Mouse (Mus musculus) myocyte (in vitro differentiated cells): ENCODE measurements around the gene Smim6. TPM values are rescaled to one million over a fixed set of nuclear protein-coding genes. Genes with fewer than 3 reads are reported as not detected.

Source experiments
- H3K27me3 ChIP-seq: one replicate; pipeline ENCODE4 v1.6.1; 2011; ENCODE audit not compliant: control insufficient read depth, insufficient read depth, insufficient read length
- H3K36me3 ChIP-seq: one replicate; pipeline ENCODE4 v1.6.1; 2011; ENCODE audit not compliant: control insufficient read depth, insufficient read depth
- H3K4me2 ChIP-seq: one replicate; pipeline ENCODE4 v1.6.1; 2011; ENCODE audit warnings: low read depth, control low read depth
- H3K4me3 ChIP-seq: one replicate; pipeline ENCODE4 v1.5.1; 2011; ENCODE audit warnings: mild to moderate bottlenecking, control low read depth, moderate library complexity
- H3K79me2 ChIP-seq: one replicate; pipeline ENCODE4 v1.6.1; 2011; ENCODE audit not compliant: control insufficient read depth, insufficient read depth
- H3ac ChIP-seq: one replicate; pipeline ENCODE4 v1.6.1; 2011; ENCODE audit not compliant: control insufficient read depth, insufficient read length
- CEBPB ChIP-seq: IDR thresholded peaks from 2 replicates; pipeline ENCODE4 v1.6.1; 2011; ENCODE audit warnings: mild to moderate bottlenecking, moderate library complexity; ENCODE audit not compliant: poor library complexity, insufficient read depth, severe bottlenecking
- E2F4 ChIP-seq: IDR thresholded peaks from one replicate; pipeline ENCODE4 v1.6.1; 2011; ENCODE audit warnings: mild to moderate bottlenecking, control low read depth, moderate library complexity; ENCODE audit not compliant: insufficient read depth
- MAX ChIP-seq: IDR thresholded peaks from one replicate; pipeline ENCODE4 v1.6.1; 2011; ENCODE audit warnings: low read depth, mild to moderate bottlenecking, control low read depth
- MYOD1 ChIP-seq, 3 experiments: IDR thresholded peaks; one replicate each; pipeline ENCODE4 v1.6.1; 2011; ENCODE audit warnings: control low read depth in 2 of 3, low read depth in 2 of 3, mild to moderate bottlenecking in 2 of 3, moderate library complexity in 1 of 3; ENCODE audit not compliant: insufficient read length in 2 of 3, control insufficient read depth in 1 of 3
- MYOG ChIP-seq, 3 experiments: IDR thresholded peaks; one replicate each; pipeline ENCODE4 v1.6.1; 2011; ENCODE audit warnings: control low read depth in 2 of 3, low read depth in 2 of 3, mild to moderate bottlenecking in 2 of 3; ENCODE audit not compliant: insufficient read length in 2 of 3, control insufficient read depth in 1 of 3, insufficient read depth in 1 of 3
- POLR2A ChIP-seq: IDR thresholded peaks from one replicate; pipeline ENCODE4 v1.6.1; 2011; ENCODE audit warnings: low read depth, mild to moderate bottlenecking, control low read depth, moderate library complexity; ENCODE audit not compliant: insufficient read length
- POLR2AphosphoS2 ChIP-seq: IDR thresholded peaks from one replicate; pipeline ENCODE4 v1.6.1; 2011; ENCODE audit warnings: low read depth, control low read depth; ENCODE audit not compliant: insufficient read length
- REST ChIP-seq: IDR thresholded peaks from one replicate; pipeline ENCODE4 v1.6.1; 2011; ENCODE audit warnings: mild to moderate bottlenecking, control low read depth, moderate library complexity; ENCODE audit not compliant: insufficient read depth, insufficient read length
- SRF ChIP-seq: IDR thresholded peaks from one replicate; pipeline ENCODE4 v1.6.1; 2011; ENCODE audit warnings: low read depth; ENCODE audit not compliant: control insufficient read depth, insufficient read length
- TCF12 ChIP-seq: IDR thresholded peaks from one replicate; pipeline ENCODE4 v1.6.1; 2011; ENCODE audit warnings: mild to moderate bottlenecking, control low read depth; ENCODE audit not compliant: poor library complexity, insufficient read depth, severe bottlenecking
- TCF3 ChIP-seq: IDR thresholded peaks from one replicate; pipeline ENCODE4 v1.6.1; 2011; ENCODE audit warnings: low read depth, control low read depth; ENCODE audit not compliant: insufficient read length
- USF1 ChIP-seq: IDR thresholded peaks from one replicate; pipeline ENCODE4 v1.6.1; 2011; ENCODE audit warnings: low read depth, mild to moderate bottlenecking, control low read depth, moderate library complexity
- polyA plus RNA-seq: library from polyadenylated mRNA; unstranded; fragments of >200 nt; fragmentation: generic; extraction: Trizol; gene quantifications from one replicate; pipeline ENCODE4 v1.2.1, GENCODE M21; 2012; ENCODE audit warnings: missing spikeins

The Smim6 gene
- polyA plus RNA-seq, 1 experiment, result 7.8 TPM

DNA sequence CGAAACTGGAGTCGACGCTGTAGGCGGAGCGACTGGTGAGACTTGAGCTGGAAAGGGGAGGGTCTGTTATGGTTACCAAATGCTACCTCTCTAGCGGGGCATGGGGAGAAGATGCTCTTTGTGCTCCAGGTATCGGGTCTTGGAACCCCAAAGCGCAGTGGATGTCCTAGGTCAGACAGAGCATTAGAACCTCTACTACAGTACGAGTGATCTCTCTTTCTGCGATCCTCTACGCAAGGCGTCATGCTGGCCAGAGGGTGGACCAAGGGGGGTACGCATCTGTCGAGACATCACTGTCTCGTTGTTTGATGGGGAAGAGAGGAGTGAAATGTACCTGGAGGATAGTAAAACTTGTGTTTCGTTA lies 21.9 kb downstream of the Smim6 start:
- peak overlapping the region; percentile 85 for H3K4me2 ChIP-seq
- H3K27me3 ChIP-seq, result no peaks in the 10 kb centered on the region
- H3K36me3 ChIP-seq, result peaks cover 23% of the 10 kb centered on the region
- H3ac ChIP-seq, result peak overlapping the region; percentile 8
- TF ChIP-seq TCF12 (no peak), SRF (no peak), MYOG (IDR thresholded peaks at IDR 0.05; ENCODE audit: control insufficient read depth in 1 of 3, insufficient read depth in 1 of 3, insufficient read length in 2 of 3, low read depth in 2 of 3) (no peak)
- H3K4me3 ChIP-seq, result peak overlapping the region; percentile 79
- H3K79me2 ChIP-seq, result peaks cover 48% of the 10 kb centered on the region

DNA sequence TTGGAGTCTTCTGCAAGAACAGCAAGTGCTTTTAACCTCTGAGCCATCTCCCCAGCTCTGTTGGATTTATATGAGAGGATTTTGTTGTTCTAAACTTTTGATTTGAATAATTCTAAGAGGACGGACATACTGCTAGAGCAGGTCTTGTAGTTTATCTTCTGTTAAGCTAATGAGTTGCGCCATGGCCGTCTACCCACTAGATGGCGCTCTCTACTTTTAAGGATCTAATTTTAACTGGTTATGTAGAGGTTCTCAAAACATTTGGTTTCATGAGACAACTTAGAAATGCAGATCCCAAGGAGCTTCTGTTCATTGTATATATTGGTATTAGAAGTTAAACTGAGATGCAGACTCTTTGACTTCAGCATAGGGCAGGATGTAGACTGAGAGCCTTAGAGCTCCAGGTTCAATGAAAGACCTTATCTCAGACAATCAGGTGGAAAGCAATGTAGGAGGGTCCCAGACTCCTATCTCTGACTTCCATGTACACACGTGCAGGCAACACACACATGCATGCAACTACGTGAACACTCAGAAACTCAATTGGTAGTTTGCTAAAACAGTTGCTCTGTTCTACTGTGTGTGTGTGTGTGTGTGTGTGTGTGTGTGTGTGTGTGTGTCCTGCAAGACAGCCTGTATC lies 28.0 kb downstream of the Smim6 start:
- no peaks in the 10 kb centered on the region for H3K27me3 ChIP-seq
- TF ChIP-seq E2F4 (no peak), TCF3 (no peak)

DNA sequence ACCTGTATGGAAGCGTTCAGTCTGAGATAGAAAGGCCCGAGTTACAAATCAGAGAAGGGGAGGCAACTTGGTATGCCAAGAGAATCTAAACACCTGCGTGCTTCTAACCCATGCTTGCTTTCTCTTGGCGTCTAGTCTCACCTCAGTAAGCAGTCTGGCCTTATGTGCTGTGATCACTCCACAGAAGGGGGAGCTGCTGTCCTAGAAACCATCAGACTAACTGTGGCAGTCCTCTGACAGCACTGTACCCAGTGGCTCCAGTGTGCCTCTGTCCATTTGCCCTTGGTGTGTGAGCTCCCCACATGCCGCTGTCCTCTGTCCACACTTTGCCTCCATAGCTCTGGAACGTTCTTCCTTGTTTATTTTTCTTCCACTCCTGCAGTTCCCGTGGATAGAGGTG lies 30.2 kb downstream of the Smim6 start:
- no peak for TF ChIP-seq MAX
- no peak for TF ChIP-seq TCF12
- TF ChIP-seq POLR2A, result no peak
- TF ChIP-seq MYOD1 (IDR thresholded peaks at IDR 0.05; ENCODE audit: control insufficient read depth in 1 of 3, insufficient read length in 2 of 3, low read depth in 2 of 3), result no peak
- no peak for TF ChIP-seq E2F4
- no peak for TF ChIP-seq SRF
- no peak for TF ChIP-seq MYOG (IDR thresholded peaks at IDR 0.05; ENCODE audit: control insufficient read depth in 1 of 3, insufficient read depth in 1 of 3, insufficient read length in 2 of 3, low read depth in 2 of 3)
- no peak for TF ChIP-seq REST
- no peak for TF ChIP-seq POLR2AphosphoS2
- Histone ChIP-seq H3K4me3 (no peak overlapping the region), H3K79me2 (peaks cover 3% of the 10 kb centered on the region), H3ac (no peak overlapping the region), H3K27me3 (no peaks in the 10 kb centered on the region), H3K4me2 (no peak overlapping the region), H3K36me3 (peaks cover 28% of the 10 kb centered on the region)

More for the DNA sequence above, 28.0 kb downstream of the Smim6 start:
- H3K4me3 ChIP-seq, result no peak overlapping the region
- peaks cover 24% of the 10 kb centered on the region for H3K79me2 ChIP-seq
- H3K4me2 ChIP-seq, result no peak overlapping the region
- H3ac ChIP-seq, result no peak overlapping the region
- H3K36me3 ChIP-seq, result peaks cover 36% of the 10 kb centered on the region

DNA sequence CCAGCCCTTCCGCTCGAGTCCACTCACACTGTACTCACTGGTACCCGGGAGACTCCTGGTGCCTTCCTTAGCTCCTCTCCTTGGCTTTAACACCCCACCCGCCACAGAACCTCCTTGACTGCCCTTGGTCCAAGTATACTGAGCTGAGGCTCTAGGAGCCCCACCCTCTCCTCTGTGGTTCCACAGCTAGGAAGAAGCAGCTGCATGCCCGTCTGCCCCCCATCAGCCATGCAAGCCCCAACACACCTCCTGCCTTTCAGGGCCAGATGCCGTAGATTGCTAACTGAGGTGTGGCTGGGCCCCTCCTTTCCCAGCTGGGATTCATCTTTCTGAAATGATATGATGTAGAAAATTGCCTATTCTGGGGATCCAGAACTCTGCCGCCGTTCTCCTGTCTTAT lies 33.4 kb downstream of the Smim6 start:
- Histone ChIP-seq H3K4me3 (no peak overlapping the region), H3ac (no peak overlapping the region), H3K27me3 (no peaks in the 10 kb centered on the region), H3K36me3 (peaks cover 4% of the 10 kb centered on the region), H3K4me2 (no peak overlapping the region), H3K79me2 (peaks cover 3% of the 10 kb centered on the region)
- TF ChIP-seq MAX (no peak), SRF (no peak), TCF12 (peak; percentile 75), TCF3 (peak; percentile 30), MYOG (IDR thresholded peaks at IDR 0.05; ENCODE audit: control insufficient read depth in 1 of 3, insufficient read depth in 1 of 3, insufficient read length in 2 of 3, low read depth in 2 of 3) (peak; percentile 56 to 98 (median 74)), MYOD1 (IDR thresholded peaks at IDR 0.05; ENCODE audit: control insufficient read depth in 1 of 3, insufficient read length in 2 of 3, low read depth in 2 of 3) (peak in 2 of 3 experiments; percentile 74 to 89)

DNA sequence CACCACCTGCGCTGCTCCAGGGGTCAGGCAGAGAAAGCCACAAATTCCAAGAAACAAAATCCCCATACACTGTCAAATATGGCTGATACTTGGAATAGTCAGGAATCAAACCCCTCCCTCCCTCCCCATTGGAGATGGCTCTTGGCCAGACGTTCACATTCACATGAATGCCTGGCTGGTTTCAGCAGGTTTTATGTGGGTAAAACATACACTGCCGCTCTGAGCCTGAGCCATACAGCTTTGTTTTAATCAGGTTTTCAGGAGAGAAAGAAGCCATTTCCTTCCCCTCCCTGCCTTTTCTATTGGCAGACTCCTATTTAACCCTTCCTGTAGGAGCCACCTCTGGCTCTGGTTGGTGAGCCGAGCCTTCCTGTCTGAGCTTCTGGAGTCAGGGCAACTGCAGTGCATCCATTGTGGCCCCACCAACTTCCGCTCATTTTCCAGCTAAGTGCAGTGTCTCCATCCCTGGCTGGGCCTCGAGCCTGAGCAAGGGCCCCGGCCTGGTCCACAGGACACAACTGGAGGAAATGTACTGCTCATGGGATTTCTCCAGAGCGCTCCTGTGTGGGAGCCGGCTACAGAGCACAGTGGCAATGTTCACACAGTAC lies 34.5 kb downstream of the Smim6 start:
- peaks cover 4% of the 10 kb centered on the region for H3K36me3 ChIP-seq
- H3K4me3 ChIP-seq, result no peak overlapping the region
- no peak for TF ChIP-seq MYOD1 (IDR thresholded peaks at IDR 0.05; ENCODE audit: control insufficient read depth in 1 of 3, insufficient read length in 2 of 3, low read depth in 2 of 3)
- TF ChIP-seq USF1, result no peak
- TF ChIP-seq MAX, result no peak
- no peak for TF ChIP-seq CEBPB
- TF ChIP-seq E2F4, result no peak
- no peak for TF ChIP-seq MYOG (IDR thresholded peaks at IDR 0.05; ENCODE audit: control insufficient read depth in 1 of 3, insufficient read depth in 1 of 3, insufficient read length in 2 of 3, low read depth in 2 of 3)
- no peak for TF ChIP-seq POLR2AphosphoS2
- no peak for TF ChIP-seq POLR2A
- TF ChIP-seq SRF, result no peak
- no peak for TF ChIP-seq REST
- TF ChIP-seq TCF12, result no peak
- TF ChIP-seq TCF3, result no peak
- H3ac ChIP-seq, result no peak overlapping the region
- peaks cover 3% of the 10 kb centered on the region for H3K79me2 ChIP-seq
- no peak overlapping the region for H3K4me2 ChIP-seq
- no peaks in the 10 kb centered on the region for H3K27me3 ChIP-seq
